Mouse (Mus musculus): ENCODE data around the gene Gm21731. TPM values are rescaled to one million over a fixed set of nuclear protein-coding genes. Genes with fewer than 3 reads are reported as not detected.
"Not testable (repeated sequence)": the region's sequence is repeated elsewhere in the genome, so short reads cannot be mapped to it uniquely, and the experiment has no call there.

Gene Gm21731
- polyA plus RNA-seq, 1 experiment from 2014 or later, result not detected

DNA sequence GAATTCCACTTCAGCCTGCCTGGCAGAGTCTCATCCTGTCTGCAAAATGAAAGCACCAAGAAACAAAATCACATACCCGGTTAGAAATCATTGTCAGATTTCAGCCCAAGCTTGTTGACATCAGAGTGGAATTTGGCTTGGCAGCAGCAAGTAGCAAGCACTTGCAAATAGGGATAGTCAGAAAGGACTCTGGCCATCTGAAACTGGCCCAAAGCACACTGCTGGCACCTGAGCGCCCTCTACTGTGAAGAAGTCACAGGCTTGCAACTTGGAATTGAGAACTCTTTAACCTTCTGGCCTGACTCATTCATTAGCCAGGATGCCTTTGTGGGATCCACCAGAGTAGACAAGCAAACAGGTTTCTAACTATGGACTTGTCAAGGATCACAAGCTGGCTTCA is 38.9 kb downstream of the Gm21731 start:
- H3K9ac ChIP-seq; H3K27ac ChIP-seq; H3K4me3 ChIP-seq; H3K9me3 ChIP-seq (replicated peaks); H3K36me3 ChIP-seq (ENCODE audit: poor library complexity, severe bottlenecking); H3K27me3 ChIP-seq; H3K4me1 ChIP-seq; H3K4me2 ChIP-seq; ATAC-seq: not testable (repeated sequence)
- 30% methylated on average over 2 of the region's 2 CpGs for WGBS

DNA sequence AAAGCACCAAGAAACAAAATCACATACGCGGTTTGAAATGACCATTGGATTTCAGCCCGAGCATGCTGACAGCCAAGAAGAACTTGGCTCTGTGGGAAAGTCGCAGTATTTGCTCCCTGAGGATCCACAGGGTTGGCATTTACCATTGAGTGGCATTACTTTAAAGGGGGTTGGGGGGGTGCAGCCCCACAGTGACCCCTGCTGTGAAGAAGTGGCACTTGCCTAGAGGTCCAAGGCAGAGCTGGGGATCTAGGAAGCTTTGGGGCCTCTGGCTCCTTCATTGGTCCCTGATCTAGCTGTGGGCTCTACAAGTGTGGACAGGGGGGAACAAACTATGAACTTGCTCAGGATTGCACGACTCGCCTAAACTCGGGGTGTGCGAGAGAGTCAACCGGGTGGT is 39.9 kb downstream of the Gm21731 start:
- ATAC-seq, result no peak
- Histone ChIP-seq H3K36me3 (ENCODE audit: poor library complexity, severe bottlenecking) (no peaks in the 10 kb centered on the region), H3K27ac (no peak overlapping the region), H3K27me3 (no peaks in the 10 kb centered on the region), H3K4me1 (no peaks in the 10 kb centered on the region), H3K4me3 (no peak overlapping the region), H3K9me3 (replicated peaks) (no peaks in the 10 kb centered on the region), H3K4me2 (no peak overlapping the region), H3K9ac (no peak overlapping the region)
- WGBS, result 92% methylated on average over 9 of the region's 9 CpGs

Other genes starting within 250 kb of the Gm21731 start
- gene Gm36079, start 212.1 kb upstream of the Gm21731 start, polyA plus RNA-seq (2015; fragmentation: Nextera tagmentation; extraction: Ambion mirVana), result not detected in 2 replicates
- gene Gm21188, start 186.9 kb upstream of the Gm21731 start, polyA plus RNA-seq (2015; fragmentation: Nextera tagmentation; extraction: Ambion mirVana), result not detected in 2 replicates
- gene Gm20767, start 98.9 kb upstream of the Gm21731 start, polyA plus RNA-seq (2015; fragmentation: Nextera tagmentation; extraction: Ambion mirVana), result not detected in 2 replicates
- gene Gm21818, start 66.7 kb upstream of the Gm21731 start, polyA plus RNA-seq (2015; fragmentation: Nextera tagmentation; extraction: Ambion mirVana), result not detected in 2 replicates
- not detected in 2 replicates for gene Gm21762, start 23.2 kb upstream of the Gm21731 start, polyA plus RNA-seq (2015; fragmentation: Nextera tagmentation; extraction: Ambion mirVana)
- gene AF067061, start 24.0 kb downstream of the Gm21731 start, polyA plus RNA-seq (2015; fragmentation: Nextera tagmentation; extraction: Ambion mirVana), result not detected in 2 replicates
- not detected in 2 replicates for gene BC147527, start 61.3 kb downstream of the Gm21731 start, polyA plus RNA-seq (2015; fragmentation: Nextera tagmentation; extraction: Ambion mirVana)
- not detected in 2 replicates for gene Tcstv3, start 77.8 kb downstream of the Gm21731 start, polyA plus RNA-seq (2015; fragmentation: Nextera tagmentation; extraction: Ambion mirVana)

All from forebrain, embryonic 13.5 days (tissue).